Mouse (Mus musculus) lung, adult 2 months (tissue): ENCODE results near the gene Sh3rf3.

ENCODE experiments used
- CTCF ChIP-seq: fragments of 200-500 bp; IDR thresholded peaks from 2 replicates; pipeline ENCODE4 v1.5.1; 2011; ENCODE audit warnings: mild to moderate bottlenecking, low read length, control low read depth; ENCODE audit not compliant: insufficient read depth
- POLR2A ChIP-seq: fragments of 200-500 bp; IDR thresholded peaks from 2 replicates; pipeline ENCODE4 v1.6.1; 2011; ENCODE audit warnings: low read depth, mild to moderate bottlenecking, control low read depth, low read length, borderline replicate concordance; ENCODE audit errors: extremely low read depth

DNA sequence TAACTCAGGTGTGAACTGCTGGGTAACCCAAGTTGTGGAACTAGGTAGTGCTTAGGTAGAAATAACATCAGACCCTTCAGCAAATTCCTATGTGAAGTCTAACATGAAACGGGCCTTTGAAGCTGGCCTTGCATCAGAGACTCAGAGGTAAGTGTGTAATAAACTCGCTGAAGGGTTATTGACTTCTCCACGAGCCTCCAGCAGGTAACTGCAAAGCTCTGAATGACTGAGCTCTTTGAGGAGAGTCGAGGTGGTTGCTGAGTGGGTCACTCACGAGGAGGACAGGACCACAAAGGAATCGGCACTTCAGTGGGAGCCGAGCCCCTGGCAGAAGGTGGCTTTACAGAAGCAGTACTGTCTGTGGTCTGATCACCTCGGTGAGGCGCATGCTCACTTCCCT lies 303.2 kb downstream of the Sh3rf3 start:
- no peak for TF ChIP-seq CTCF
- no peak for TF ChIP-seq POLR2A
